Mouse (Mus musculus): Measurements from ENCODE around the gene Ube2e2.

GRCm38 (mm10) chr14:18758595-18759532 lies 135.2 kb downstream of the Ube2e2 start:
- TF ChIP-seq CTCF (IDR thresholded peaks at IDR 0.05; ENCODE audit: control insufficient read depth, insufficient read depth, low read length), result no peak
- TF ChIP-seq POLR2A (IDR thresholded peaks at IDR 0.05; ENCODE audit: borderline replicate concordance, control insufficient read depth, low read depth, low read length), result no peak

All from bone marrow, adult 2 months (tissue).